Mouse (Mus musculus): ENCODE measurements around the gene Abcc2.

- TF ChIP-seq CTCF (IDR thresholded peaks at IDR 0.05; ENCODE audit: low read depth) = no peak
- no peak for TF ChIP-seq EP300 (IDR thresholded peaks at IDR 0.05; ENCODE audit: low read depth)
These were observed 10.5 kb upstream of the Abcc2 start for GRCm38 (mm10) chr19:43771499-43771969.

All from liver, postnatal 0 days (tissue).